Mouse (Mus musculus): ENCODE measurements around the gene Gm11116. TPM values are rescaled to one million over a fixed set of nuclear protein-coding genes. Genes with fewer than 3 reads are reported as not detected.

The Gm11116 gene
- not detected in 2 replicates for polyA plus RNA-seq (2012; rRNA removed)

DNA sequence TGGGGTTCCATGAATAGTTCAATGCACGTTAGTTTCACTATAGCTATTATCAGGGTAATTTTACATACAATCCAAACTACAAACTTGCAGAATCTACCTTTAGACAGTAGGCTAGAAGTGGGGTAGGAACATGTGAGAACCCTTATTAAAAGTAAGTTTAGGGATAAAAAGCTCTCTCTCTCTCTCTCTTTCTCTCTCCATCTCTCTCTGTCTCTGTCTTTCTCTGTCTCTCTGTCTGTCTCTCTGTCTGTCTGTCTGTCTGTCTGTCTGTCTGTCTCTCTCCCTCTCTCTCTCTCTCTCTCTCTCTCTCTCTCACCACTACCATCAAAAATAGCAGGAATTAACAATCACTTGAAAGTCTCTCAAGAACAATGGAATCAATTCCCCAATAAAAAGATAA lies at the start of gene Gm11116:
Gene Gm11116 (minus strand): TSS at position 101 of the 400 bp plus-strand sequence.

DNA sequence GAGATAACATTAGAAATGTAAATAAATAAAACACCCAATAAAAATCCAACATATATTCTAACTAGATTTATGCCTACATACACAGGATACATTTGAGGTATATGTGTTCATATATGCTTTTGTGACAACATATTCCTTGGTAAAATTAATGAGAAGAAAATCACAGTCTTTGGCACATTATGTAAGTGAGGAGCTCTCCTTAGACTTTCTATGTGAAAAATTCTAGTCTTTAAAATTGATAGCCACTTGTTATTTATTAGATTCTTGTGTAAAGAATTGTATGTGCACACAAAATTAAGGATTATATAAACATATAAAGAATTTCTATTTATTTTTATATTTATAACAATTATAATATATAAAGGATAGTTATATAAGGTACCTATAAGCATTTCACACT lies 42.7 kb upstream of the Gm11116 start, which contains the start of gene Gm11115:
Gene Gm11115 (minus strand): TSS at position 101 of the 400 bp plus-strand sequence.

DNA sequence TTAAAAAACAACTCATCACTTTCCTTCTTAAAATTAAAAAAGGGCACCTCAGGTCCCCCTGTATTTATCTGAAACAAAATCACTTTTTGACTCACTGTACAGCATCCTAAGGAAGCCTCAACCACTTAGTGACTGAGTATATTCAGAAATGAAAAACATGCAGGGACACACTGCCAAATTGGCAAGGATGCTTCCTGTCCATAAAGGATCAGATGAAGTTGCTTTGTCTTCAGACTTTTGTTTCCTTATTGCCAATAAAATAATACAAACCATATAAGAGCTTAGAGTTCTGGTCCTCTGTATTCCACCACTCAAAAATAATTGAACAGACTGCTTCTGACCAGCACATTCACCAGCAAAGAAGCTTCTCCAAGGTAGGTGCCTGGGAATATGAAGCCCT lies 25.1 kb downstream of the Gm11116 start, which contains the start of gene Smr2:
Gene Smr2 (plus strand): TSS at position 301 of the 400 bp plus-strand sequence.

Other genes with a start within 250 kb of the Gm11116 start
- gene Odam, start 226.5 kb downstream of the Gm11116 start, polyA plus RNA-seq (2012; rRNA removed): not detected in 2 replicates
- gene Csn3, start 186.0 kb downstream of the Gm11116 start, polyA plus RNA-seq (2012; rRNA removed): 0.02 TPM in 1 of 2 replicates, not detected in the other
- not detected in 2 replicates for gene 2310003L06Rik, start 142.1 kb downstream of the Gm11116 start, polyA plus RNA-seq (2012; rRNA removed)
- gene Gm28434, start 142.0 kb downstream of the Gm11116 start, polyA plus RNA-seq (2012; rRNA removed): not detected in 2 replicates
- gene Cabs1, start 132.1 kb downstream of the Gm11116 start, polyA plus RNA-seq (2012; rRNA removed): not detected in 2 replicates
- not detected in 2 replicates for gene Smr3a, start 109.0 kb downstream of the Gm11116 start, polyA plus RNA-seq (2012; rRNA removed)
- not detected in 2 replicates for gene Smr2, start 25.0 kb downstream of the Gm11116 start, polyA plus RNA-seq (2012; rRNA removed)
- gene Gm11115, start 42.6 kb upstream of the Gm11116 start, polyA plus RNA-seq (2012; rRNA removed): not detected in 2 replicates
- not detected in 2 replicates for gene Gm7714, start 157.4 kb upstream of the Gm11116 start, polyA plus RNA-seq (2012; rRNA removed)
- gene Prol1, start 205.8 kb upstream of the Gm11116 start, polyA plus RNA-seq (2012; rRNA removed): not detected in 2 replicates

Data from liver, embryonic 14 days (tissue).